Mouse (Mus musculus): ENCODE data around the gene Nynrin.

GRCm38 (mm10) chr14:55824001-55824480, 29.8 kb upstream of the Nynrin start:
- TF ChIP-seq CTCF (IDR thresholded peaks at IDR 0.05; ENCODE audit: extremely low read depth, insufficient read depth, insufficient read length, insufficient replicate concordance) (no peak), POLR2A (IDR thresholded peaks at IDR 0.05; ENCODE audit: low read depth, low read length) (no peak)

Data from spleen, adult 2 months (tissue).